Mouse (Mus musculus) embryonic facial prominence, embryonic 15.5 days (tissue): ENCODE data around the gene 6030445D17Rik. TPM values are rescaled to one million over a fixed set of nuclear protein-coding genes. Genes with fewer than 3 reads are reported as not detected.

Experiments used
- ATAC-seq: fragments of 200-750 bp; cut with Nextera tagmentation; 2 replicates; pipeline ENCODE4 v1.8.0; 2017; ENCODE audit warnings: low read depth, moderate TSS enrichment; ENCODE audit not compliant: insufficient number of reproducible peaks, low FRiP score, low TSS enrichment
- H3K27ac ChIP-seq: fragments of 300-500 bp; sonication (generic); replicated peaks from 2 replicates; pipeline ENCODE4 v1.5.1; 2015; ENCODE audit warnings: mild to moderate bottlenecking, inconsistent platforms
- H3K27me3 ChIP-seq: fragments of 300-500 bp; sonication (generic); 2 replicates; pipeline ENCODE4 v1.6.1; 2015; ENCODE audit warnings: inconsistent platforms
- H3K36me3 ChIP-seq: fragments of 300-500 bp; sonication (generic); 2 replicates; pipeline ENCODE4 v1.6.1; 2015; ENCODE audit warnings: mild to moderate bottlenecking, inconsistent platforms
- H3K4me1 ChIP-seq: fragments of 300-500 bp; sonication (generic); 2 replicates; pipeline ENCODE4 v1.6.1; 2015; ENCODE audit warnings: inconsistent platforms
- H3K4me2 ChIP-seq: fragments of 300-500 bp; sonication (generic); replicated peaks from 2 replicates; pipeline ENCODE4 v1.6.1; 2015; ENCODE audit warnings: mild to moderate bottlenecking, inconsistent platforms
- H3K4me3 ChIP-seq: fragments of 300-500 bp; sonication (generic); replicated peaks from 2 replicates; pipeline ENCODE4 v1.5.1; 2015; ENCODE audit warnings: mild to moderate bottlenecking, inconsistent platforms
- H3K9ac ChIP-seq: fragments of 300-500 bp; sonication (generic); 2 replicates; pipeline ENCODE4 v1.6.1; 2015; ENCODE audit warnings: inconsistent platforms
- H3K9me3 ChIP-seq: fragments of 300-500 bp; sonication (generic); replicated peaks from 2 replicates; pipeline ENCODE4 v1.6.1; 2016; ENCODE audit warnings: inconsistent platforms
- WGBS: fragments of 180-500 bp; shearing (Covaris S2); methylation state at CpG from one replicate; pipeline ENCODE4 v1.1.7; 2015; 5-methylcytosine and 5-hydroxymethylcytosine counted together
- polyA plus RNA-seq: library from polyadenylated mRNA; unstranded; fragments of >200 nt; fragmentation: Nextera tagmentation; extraction: Ambion mirVana; gene quantifications from 2 replicates; pipeline ENCODE4 v1.2.1, GENCODE M21; 2015

6030445D17Rik gene
- polyA plus RNA-seq, result 0.19 and 0.28 TPM in 2 replicates

- Histone ChIP-seq H3K27me3 (peaks cover 17% of the 10 kb centered on the region), H3K4me1 (peaks cover 25% of the 10 kb centered on the region), H3K4me3 (peak within 1 kb of the TSS; percentile 71), H3K9me3 (no peaks in the 10 kb centered on the region), H3K4me2 (peak within 1 kb of the TSS; percentile 94), H3K9ac (peak within 1 kb of the TSS; percentile 33), H3K36me3 (no peaks in the 10 kb centered on the region), H3K27ac (peak within 1 kb of the TSS; percentile 75)
- ATAC-seq, result peak; percentile 78
- WGBS, result 3% methylated on average over 64 of the region's 64 CpGs
Measured at GRCm38 (mm10) chr4:136462086-136462838, at the start of gene 6030445D17Rik. Gene 6030445D17Rik, plus strand, starts transcription at chr4:136462250.

- 0 out of 2 replicates have a peak, but pooled peaks cover 4% of the 10 kb centered on the region for H3K4me1 ChIP-seq
- no peak overlapping the region for H3K4me2 ChIP-seq
- H3K9ac ChIP-seq, result no peak overlapping the region
- H3K4me3 ChIP-seq, result no peak overlapping the region
- 79% methylated on average over 9 of the region's 9 CpGs for WGBS
- ATAC-seq, result no peak
- H3K9me3 ChIP-seq, result no peaks in the 10 kb centered on the region
- no peaks in the 10 kb centered on the region for H3K27me3 ChIP-seq
- no peak overlapping the region for H3K27ac ChIP-seq
- no peaks in the 10 kb centered on the region for H3K36me3 ChIP-seq
Measured at GRCm38 (mm10) chr4:136415477-136415876, 46.6 kb upstream of the 6030445D17Rik start.

GRCm38 (mm10) chr4:136418962-136419361 is 43.1 kb upstream of the 6030445D17Rik start:
- H3K36me3 ChIP-seq, result no peaks in the 10 kb centered on the region
- no peak for ATAC-seq
- WGBS, result 16% methylated on average over 11 of the region's 11 CpGs
- no peak overlapping the region for H3K27ac ChIP-seq
- H3K9me3 ChIP-seq, result no peaks in the 10 kb centered on the region
- H3K9ac ChIP-seq, result no peak overlapping the region
- H3K4me1 ChIP-seq, result 0 out of 2 replicates have a peak, but pooled peaks cover 4% of the 10 kb centered on the region
- peaks cover 24% of the 10 kb centered on the region for H3K27me3 ChIP-seq
- no peak overlapping the region for H3K4me2 ChIP-seq
- no peak overlapping the region for H3K4me3 ChIP-seq

- Histone ChIP-seq H3K27ac (no peak overlapping the region), H3K27me3 (peaks cover 28% of the 10 kb centered on the region), H3K4me1 (peaks cover 9% of the 10 kb centered on the region), H3K36me3 (no peaks in the 10 kb centered on the region), H3K9me3 (no peaks in the 10 kb centered on the region), H3K9ac (no peak overlapping the region), H3K4me3 (no peak overlapping the region), H3K4me2 (no peak overlapping the region)
- WGBS, result 65% methylated on average over 6 of the region's 6 CpGs
- no peak for ATAC-seq
Measured at GRCm38 (mm10) chr4:136419386-136419785, 42.7 kb upstream of the 6030445D17Rik start.

- H3K9me3 ChIP-seq, result no peaks in the 10 kb centered on the region
- H3K4me1 ChIP-seq, result peaks cover 16% of the 10 kb centered on the region
- H3K4me3 ChIP-seq, result peak within 1 kb of the TSS; percentile 53
- H3K9ac ChIP-seq, result peak within 1 kb of the TSS; percentile 5; the same call in 1 of the 2 replicates
- H3K36me3 ChIP-seq, result no peaks in the 10 kb centered on the region
- H3K27me3 ChIP-seq, result peaks cover 40% of the 10 kb centered on the region
- no peak for ATAC-seq
- H3K4me2 ChIP-seq, result peak within 1 kb of the TSS; percentile 98
- 65% methylated on average over 9 of the region's 9 CpGs for WGBS
- H3K27ac ChIP-seq, result no peak within 1 kb of the TSS
Measured at GRCm38 (mm10) chr4:136423224-136423623, 38.8 kb upstream of the 6030445D17Rik start, which contains the start of gene Htr1d. Gene Htr1d, plus strand, starts transcription at chr4:136423524.

GRCm38 (mm10) chr4:136424120-136424999 is 37.7 kb upstream of the 6030445D17Rik start:
- Histone ChIP-seq H3K36me3 (no peaks in the 10 kb centered on the region), H3K4me3 (peak overlapping the region; percentile 53), H3K4me1 (peaks cover 13% of the 10 kb centered on the region), H3K9ac (peak overlapping the region; percentile 5; the same call in 1 of the 2 replicates), H3K27me3 (peaks cover 40% of the 10 kb centered on the region), H3K9me3 (no peaks in the 10 kb centered on the region), H3K4me2 (peak overlapping the region; percentile 98), H3K27ac (no peak overlapping the region)
- ATAC-seq, result peak; percentile 50; the same call in 1 of the 2 replicates
- WGBS, result under 1% methylated on average over 70 of the region's 70 CpGs

- no peak overlapping the region for H3K9ac ChIP-seq
- 2% methylated on average over 15 of the region's 15 CpGs for WGBS
- no peaks in the 10 kb centered on the region for H3K36me3 ChIP-seq
- peak overlapping the region; percentile 98 for H3K4me2 ChIP-seq
- no peak for ATAC-seq
- H3K27me3 ChIP-seq, result peaks cover 40% of the 10 kb centered on the region
- no peak overlapping the region for H3K27ac ChIP-seq
- H3K4me3 ChIP-seq, result peak overlapping the region; percentile 53
- H3K9me3 ChIP-seq, result no peaks in the 10 kb centered on the region
- H3K4me1 ChIP-seq, result peaks cover 13% of the 10 kb centered on the region
Measured at GRCm38 (mm10) chr4:136425000-136425288, 37.1 kb upstream of the 6030445D17Rik start.

- Histone ChIP-seq H3K4me3 (no peak overlapping the region), H3K27me3 (no peaks in the 10 kb centered on the region), H3K4me1 (peaks cover 12% of the 10 kb centered on the region), H3K27ac (0 out of 2 replicates have a peak overlapping the region, but pooled peaks have one; percentile 17), H3K9me3 (no peaks in the 10 kb centered on the region), H3K36me3 (no peaks in the 10 kb centered on the region), H3K4me2 (no peak overlapping the region), H3K9ac (no peak overlapping the region)
- 0 out of 2 replicates have a peak, but pooled peaks have one; percentile 39 for ATAC-seq
- 33% methylated on average over 11 of the region's 11 CpGs for WGBS
Measured at GRCm38 (mm10) chr4:136430609-136431375, 31.3 kb upstream of the 6030445D17Rik start.

GRCm38 (mm10) chr4:136431376-136431693 is 30.7 kb upstream of the 6030445D17Rik start:
- H3K27ac ChIP-seq, result no peak overlapping the region
- no peak overlapping the region for H3K4me3 ChIP-seq
- ATAC-seq, result no peak
- H3K36me3 ChIP-seq, result no peaks in the 10 kb centered on the region
- WGBS, result 4% methylated on average over 3 of the region's 3 CpGs
- H3K4me1 ChIP-seq, result peaks cover 12% of the 10 kb centered on the region
- H3K9ac ChIP-seq, result no peak overlapping the region
- no peak overlapping the region for H3K4me2 ChIP-seq
- H3K9me3 ChIP-seq, result no peaks in the 10 kb centered on the region
- H3K27me3 ChIP-seq, result no peaks in the 10 kb centered on the region

GRCm38 (mm10) chr4:136434029-136434428 is 28.0 kb upstream of the 6030445D17Rik start:
- H3K36me3 ChIP-seq, result no peaks in the 10 kb centered on the region
- peaks cover 17% of the 10 kb centered on the region for H3K4me1 ChIP-seq
- H3K27me3 ChIP-seq, result no peaks in the 10 kb centered on the region
- no peak for ATAC-seq
- H3K9me3 ChIP-seq, result no peaks in the 10 kb centered on the region
- no peak overlapping the region for H3K27ac ChIP-seq
- no peak overlapping the region for H3K4me3 ChIP-seq
- 74% methylated on average over 4 of the region's 4 CpGs for WGBS
- H3K4me2 ChIP-seq, result no peak overlapping the region
- no peak overlapping the region for H3K9ac ChIP-seq
